Mouse (Mus musculus) central nervous system, embryonic 18 days (tissue): ENCODE measurements around the gene Tedc1. TPM values are rescaled to one million over a fixed set of nuclear protein-coding genes. Genes with fewer than 3 reads are reported as not detected.

Experiments
- polyA plus RNA-seq: library from polyadenylated mRNA; depleted of rRNA; stranded (reverse); fragments of >200 nt; gene quantifications from 2 replicates; pipeline ENCODE4 v1.2.3, GENCODE M21; 2012; rRNA removed

The Tedc1 gene
- polyA plus RNA-seq: 8.6 and 8.8 TPM in 2 replicates

GRCm38 (mm10) chr12:113155887-113156539 is at the start of gene Tedc1:
Tedc1 (plus strand) TSS chr12:113156421.

DNA sequence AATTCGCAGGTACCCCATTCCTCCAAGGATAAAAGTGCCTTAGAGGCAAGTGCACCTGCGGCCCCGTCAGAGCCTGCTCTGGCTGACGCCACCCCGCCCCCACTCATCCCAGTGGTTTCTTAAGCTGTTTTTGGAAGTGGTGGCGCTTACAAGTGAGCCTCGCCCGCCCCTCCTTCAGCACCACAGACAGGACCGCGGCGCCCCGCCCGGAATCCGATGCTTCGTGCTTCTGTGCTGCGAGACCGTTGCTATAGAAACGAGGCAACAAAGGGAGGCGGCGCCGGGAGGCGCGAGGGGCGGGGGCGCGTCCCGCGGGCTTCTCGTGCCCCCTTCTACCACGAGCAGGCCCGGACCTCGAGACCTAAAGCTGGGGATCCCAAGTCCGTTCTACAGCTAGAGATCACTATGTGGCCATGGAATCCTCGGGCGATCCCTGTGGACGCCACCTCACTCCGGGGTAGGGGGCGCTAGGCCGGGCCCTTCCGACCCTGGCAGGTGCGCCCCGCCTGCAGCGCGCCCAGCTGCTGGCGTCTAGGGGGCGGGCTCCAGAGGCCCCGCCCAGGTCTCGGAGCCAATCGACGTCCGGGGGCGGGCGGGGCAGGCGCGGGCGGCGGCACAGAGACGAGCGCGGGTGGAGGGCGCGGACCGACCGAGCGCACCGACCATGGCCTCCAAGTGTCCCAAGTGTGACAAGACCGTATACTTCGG is 16.2 kb upstream of the Tedc1 start, which contains the start of gene Crip2:
TSS of gene Crip2 (plus strand) at position 329 of the 708 bp plus-strand sequence.

GRCm38 (mm10) chr12:113146112-113147057 is 9.8 kb upstream of the Tedc1 start, which contains the start of gene Crip1:
Crip1 (plus strand) TSS chr12:113146316.

GRCm38 (mm10) chr12:113185442-113186291 is 29.4 kb downstream of the Tedc1 start, which contains the start of gene Tmem121:
Tmem121 (plus strand) TSS chr12:113185930.

Other genes with a start within 250 kb of the Tedc1 start
- 59.0 and 68.4 TPM in 2 replicates for gene Jag2, start 226.6 kb upstream of the Tedc1 start, polyA plus RNA-seq
- gene Nudt14, start 214.3 kb upstream of the Tedc1 start, polyA plus RNA-seq: 33.7 and 39.1 TPM in 2 replicates
- gene Btbd6, start 179.9 kb upstream of the Tedc1 start, polyA plus RNA-seq: 46.2 and 54.6 TPM in 2 replicates
- gene Brf1, start 155.7 kb upstream of the Tedc1 start, polyA plus RNA-seq: 50.2 and 52.5 TPM in 2 replicates
- gene Pacs2, start 141.9 kb upstream of the Tedc1 start, polyA plus RNA-seq: 87.5 and 97.2 TPM in 2 replicates
- 0.10 and 0.11 TPM in 2 replicates for gene Tex22, start 81.9 kb upstream of the Tedc1 start, polyA plus RNA-seq
- gene Mta1, start 58.1 kb upstream of the Tedc1 start, polyA plus RNA-seq: 76.5 and 85.5 TPM in 2 replicates
- gene Crip2, start 16.2 kb upstream of the Tedc1 start, polyA plus RNA-seq: 397 and 443 TPM in 2 replicates
- gene Crip1, start 10.1 kb upstream of the Tedc1 start, polyA plus RNA-seq: 65.2 and 139 TPM in 2 replicates
- gene Tmem121, start 29.5 kb downstream of the Tedc1 start, polyA plus RNA-seq: 76.9 and 77.5 TPM in 2 replicates